Mouse (Mus musculus) intestine, embryonic 14.5 days (tissue): ENCODE results near the gene S100a7a. TPM values are rescaled to one million over a fixed set of nuclear protein-coding genes. Genes with fewer than 3 reads are reported as not detected.
A peak's percentile ranks its signal among the peaks of the same experiment; 100 is the strongest.

Experiments used
- ATAC-seq: fragments of 200-750 bp; cut with Nextera tagmentation; replicated peaks from 2 replicates; pipeline ENCODE4 v1.8.0; 2017; ENCODE audit warnings: low read depth, moderate number of reproducible peaks, moderate TSS enrichment, moderate library complexity; ENCODE audit not compliant: low FRiP score, low TSS enrichment
- DNase-seq: peaks from one replicate; pipeline ENCODE4 v3.0.0-alpha.2; 2018; ENCODE audit warnings: low spot score
- H3K27ac ChIP-seq: fragments of 300-500 bp; sonication (generic); 2 replicates; pipeline ENCODE4 v1.5.1; 2014; ENCODE audit warnings: low read depth, mild to moderate bottlenecking, control low read depth
- H3K27me3 ChIP-seq: fragments of 300-500 bp; sonication (generic); replicated peaks from 2 replicates; pipeline ENCODE4 v1.6.1; 2014; ENCODE audit warnings: low read length, control low read depth; ENCODE audit not compliant: control insufficient read depth, insufficient read depth
- H3K36me3 ChIP-seq: fragments of 300-500 bp; sonication (generic); 2 replicates; pipeline ENCODE4 v1.6.1; 2014; ENCODE audit warnings: low read length, control low read depth; ENCODE audit not compliant: control insufficient read depth, insufficient read depth
- H3K4me1 ChIP-seq: fragments of 300-500 bp; sonication (generic); replicated peaks from 2 replicates; pipeline ENCODE4 v1.6.1; 2014; ENCODE audit warnings: low read length, control low read depth, mixed read lengths; ENCODE audit not compliant: control insufficient read depth, insufficient read depth
- H3K4me2 ChIP-seq: fragments of 300-500 bp; sonication (generic); 2 replicates; pipeline ENCODE4 v1.6.1; 2014; ENCODE audit warnings: low read length
- H3K4me3 ChIP-seq: fragments of 300-500 bp; sonication (generic); 2 replicates; pipeline ENCODE4 v1.5.1; 2014; ENCODE audit warnings: low read depth, low read length, control low read depth, mixed read lengths
- H3K9ac ChIP-seq: fragments of 300-500 bp; sonication (generic); 2 replicates; pipeline ENCODE4 v1.6.1; 2014; ENCODE audit warnings: mild to moderate bottlenecking, low read length
- H3K9me3 ChIP-seq: fragments of 300-500 bp; sonication (generic); 2 replicates; pipeline ENCODE4 v1.6.1; 2016; ENCODE audit warnings: low read length, control low read depth; ENCODE audit not compliant: control insufficient read depth
- WGBS: fragments of 180-500 bp; shearing (Covaris S2); extraction: QIAGEN DNeasy Blood & Tissue Kit; methylation state at CpG from one replicate; pipeline ENCODE4 v1.1.7; 2014; 5-methylcytosine and 5-hydroxymethylcytosine counted together
- polyA plus RNA-seq: library from polyadenylated mRNA; unstranded; fragments of >200 nt; fragmentation: Nextera tagmentation; extraction: Ambion mirVana; gene quantifications from 2 replicates; pipeline ENCODE4 v1.2.1, GENCODE M21; 2014

Gene S100a7a
- 0.13 TPM in 1 of 2 replicates, not detected in the other for polyA plus RNA-seq

DNA sequence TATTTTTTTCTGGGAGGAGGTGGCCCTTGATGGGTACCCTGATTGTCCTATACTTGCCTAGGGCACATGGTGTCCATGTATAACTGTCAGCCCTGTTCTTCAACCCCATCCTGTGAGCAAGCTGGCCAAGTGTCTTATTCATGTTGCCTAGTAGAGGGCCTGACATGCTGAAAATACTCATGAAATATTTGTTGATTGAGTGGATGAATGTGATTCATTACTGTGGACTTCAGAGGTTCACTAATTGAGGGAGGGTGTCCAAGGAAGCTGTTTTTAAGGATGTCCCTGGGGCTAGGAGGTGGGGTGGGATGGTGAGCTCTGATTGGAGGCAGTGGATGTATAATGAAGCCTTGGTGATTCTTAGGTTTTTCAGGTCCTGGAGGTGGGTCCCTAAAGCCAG is at the start of gene S100a7a:
Gene S100a7a (plus strand): TSS at position 301 of the 400 bp plus-strand sequence.
- 0 out of 2 replicates have a peak, but pooled peaks cover 2% of the 10 kb centered on the region for H3K27me3 ChIP-seq
- no peak within 1 kb of the TSS for H3K9ac ChIP-seq
- DNase-seq, result no peak
- no peaks in the 10 kb centered on the region for H3K36me3 ChIP-seq
- no peak within 1 kb of the TSS for H3K27ac ChIP-seq
- ATAC-seq, result no peak
- H3K4me3 ChIP-seq, result no peak within 1 kb of the TSS
- no peaks in the 10 kb centered on the region for H3K9me3 ChIP-seq
- no peak within 1 kb of the TSS for H3K4me2 ChIP-seq
- H3K4me1 ChIP-seq, result no peaks in the 10 kb centered on the region

DNA sequence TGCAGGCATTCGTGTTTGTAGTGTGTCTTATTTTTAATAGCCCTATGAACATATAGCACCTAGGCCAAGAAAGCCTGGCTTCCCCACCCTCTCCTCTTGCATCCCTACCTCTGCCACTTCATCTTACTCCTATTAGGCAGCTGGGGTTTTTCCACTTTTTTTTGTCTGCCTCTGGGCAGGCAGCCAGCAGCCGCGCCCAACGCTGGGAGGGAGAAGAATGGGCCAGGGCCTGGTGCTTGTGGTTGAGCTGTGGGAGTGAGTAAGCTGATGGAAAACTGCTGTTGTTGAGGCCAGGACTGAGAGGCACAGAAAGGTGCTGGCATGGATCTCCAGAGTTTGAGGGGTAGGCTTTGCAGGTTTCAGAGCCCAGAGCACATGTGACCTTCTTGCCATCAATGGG is 49.4 kb upstream of the S100a7a start:
- peak; percentile 88 for DNase-seq

GRCm38 (mm10) chr3:90605049-90605448 is 48.8 kb upstream of the S100a7a start:
- DNase-seq, result no peak
- Histone ChIP-seq H3K4me2 (no peak overlapping the region), H3K27me3 (no peaks in the 10 kb centered on the region), H3K36me3 (no peaks in the 10 kb centered on the region), H3K9me3 (no peaks in the 10 kb centered on the region), H3K4me3 (no peak overlapping the region), H3K4me1 (peaks cover 23% of the 10 kb centered on the region), H3K27ac (peak overlapping the region; percentile 40), H3K9ac (no peak overlapping the region)
- no peak for ATAC-seq
- WGBS, result 84% methylated on average over 3 of the region's 3 CpGs

More for the DNA sequence above, 49.4 kb upstream of the S100a7a start:
- no peak overlapping the region for H3K9ac ChIP-seq
- peak overlapping the region; percentile 44 for H3K27ac ChIP-seq
- H3K4me2 ChIP-seq, result no peak overlapping the region
- H3K4me3 ChIP-seq, result no peak overlapping the region
- 28% methylated on average over 4 of the region's 4 CpGs for WGBS
- ATAC-seq, result peak; percentile 73
- peaks cover 23% of the 10 kb centered on the region for H3K4me1 ChIP-seq
- H3K36me3 ChIP-seq, result no peaks in the 10 kb centered on the region
- no peaks in the 10 kb centered on the region for H3K9me3 ChIP-seq
- H3K27me3 ChIP-seq, result no peaks in the 10 kb centered on the region

DNA sequence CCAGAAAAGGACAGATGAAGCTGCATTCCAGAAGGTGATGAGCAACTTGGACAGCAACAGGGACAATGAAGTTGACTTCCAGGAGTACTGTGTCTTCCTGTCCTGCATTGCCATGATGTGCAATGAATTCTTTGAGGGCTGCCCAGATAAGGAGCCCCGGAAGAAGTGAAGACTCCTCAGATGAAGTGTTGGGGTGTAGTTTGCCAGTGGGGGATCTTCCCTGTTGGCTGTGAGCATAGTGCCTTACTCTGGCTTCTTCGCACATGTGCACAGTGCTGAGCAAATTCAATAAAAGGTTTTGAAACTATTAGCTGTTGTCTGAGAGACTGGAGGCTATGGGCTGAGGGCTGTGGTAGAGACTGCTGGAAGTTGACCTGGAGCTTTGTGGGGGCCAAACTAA is 48.1 kb upstream of the S100a7a start:
- H3K36me3 ChIP-seq, result no peaks in the 10 kb centered on the region
- no peaks in the 10 kb centered on the region for H3K9me3 ChIP-seq
- no peak overlapping the region for H3K9ac ChIP-seq
- DNase-seq (no peak), ATAC-seq (no peak)
- WGBS, result 77% methylated on average over 2 of the region's 2 CpGs
- H3K27me3 ChIP-seq, result no peaks in the 10 kb centered on the region
- H3K4me2 ChIP-seq, result no peak overlapping the region
- peaks cover 23% of the 10 kb centered on the region for H3K4me1 ChIP-seq
- peak overlapping the region; percentile 39 for H3K27ac ChIP-seq
- H3K4me3 ChIP-seq, result no peak overlapping the region

DNA sequence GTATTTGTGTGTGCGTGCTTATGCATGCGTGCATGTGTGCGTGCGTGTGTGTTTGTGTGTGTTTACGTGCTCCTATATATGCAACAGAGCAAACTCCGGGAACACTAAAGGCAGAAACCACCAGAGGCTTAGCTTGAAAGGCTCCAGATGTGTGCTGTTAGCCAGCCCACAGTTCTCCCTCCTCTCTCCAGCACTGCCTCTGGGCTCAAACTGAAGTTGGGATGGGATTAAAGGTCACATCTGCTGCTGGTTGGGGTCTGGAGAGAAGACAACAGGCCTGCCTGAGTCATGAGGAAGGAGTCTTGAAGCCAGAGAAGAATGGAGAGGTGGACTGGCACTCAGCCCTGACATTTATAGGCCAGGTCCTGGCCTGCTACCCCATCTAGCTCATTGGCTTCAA is 47.6 kb upstream of the S100a7a start:
- Histone ChIP-seq H3K36me3 (no peaks in the 10 kb centered on the region), H3K4me1 (peaks cover 23% of the 10 kb centered on the region), H3K27ac (peak overlapping the region; percentile 39), H3K27me3 (no peaks in the 10 kb centered on the region), H3K9me3 (no peaks in the 10 kb centered on the region), H3K4me2 (no peak overlapping the region), H3K4me3 (no peak overlapping the region), H3K9ac (no peak overlapping the region)
- ATAC-seq (no peak), DNase-seq (no peak)
- 55% methylated on average over 6 of the region's 6 CpGs for WGBS

DNA sequence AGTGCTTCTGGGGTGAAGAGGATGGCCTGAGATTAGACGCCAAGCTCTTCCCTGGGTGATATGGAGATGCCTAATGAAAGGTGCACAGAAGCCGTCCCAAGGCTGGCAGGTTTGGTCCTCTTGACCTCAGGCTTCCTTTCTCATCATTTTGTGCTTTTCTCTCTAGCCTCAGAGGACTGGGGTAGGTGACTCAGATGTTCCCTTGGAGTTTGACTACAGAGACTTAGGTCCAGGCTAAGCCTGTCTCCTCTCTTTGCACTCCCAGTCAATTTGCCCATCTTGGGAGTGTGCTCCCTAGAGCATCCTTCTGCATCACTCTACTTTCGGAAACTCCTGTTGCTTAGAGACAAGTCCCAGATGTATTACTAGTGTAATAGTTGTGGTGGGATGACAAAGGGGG is 46.5 kb upstream of the S100a7a start:
- WGBS, result 85% methylated on average over 3 of the region's 3 CpGs
- Histone ChIP-seq H3K36me3 (no peaks in the 10 kb centered on the region), H3K4me2 (no peak overlapping the region), H3K9ac (no peak overlapping the region), H3K27ac (no peak overlapping the region), H3K27me3 (no peaks in the 10 kb centered on the region), H3K4me1 (peaks cover 23% of the 10 kb centered on the region), H3K4me3 (no peak overlapping the region), H3K9me3 (no peaks in the 10 kb centered on the region)
- ATAC-seq (no peak), DNase-seq (no peak)

- no peak within 1 kb of the TSS for H3K9ac ChIP-seq
- H3K36me3 ChIP-seq, result no peaks in the 10 kb centered on the region
- peaks cover 29% of the 10 kb centered on the region for H3K4me1 ChIP-seq
- 51% methylated on average over 3 of the region's 3 CpGs for WGBS
- no peaks in the 10 kb centered on the region for H3K27me3 ChIP-seq
- ATAC-seq (no peak), DNase-seq (no peak)
- no peak within 1 kb of the TSS for H3K4me2 ChIP-seq
- H3K9me3 ChIP-seq, result no peaks in the 10 kb centered on the region
- H3K4me3 ChIP-seq, result no peak within 1 kb of the TSS
- no peak within 1 kb of the TSS for H3K27ac ChIP-seq
These were observed 45.6 kb upstream of the S100a7a start, which contains the start of gene S100a5 for GRCm38 (mm10) chr3:90608223-90608622. Gene S100a5 (plus strand): TSS chr3:90608523.

- DNase-seq, result no peak
- Histone ChIP-seq H3K4me2 (no peak overlapping the region), H3K4me1 (peaks cover 28% of the 10 kb centered on the region), H3K27me3 (no peaks in the 10 kb centered on the region), H3K27ac (no peak overlapping the region), H3K9me3 (no peaks in the 10 kb centered on the region), H3K36me3 (no peaks in the 10 kb centered on the region), H3K9ac (no peak overlapping the region), H3K4me3 (no peak overlapping the region)
- no peak for ATAC-seq
These were observed 44.7 kb upstream of the S100a7a start for GRCm38 (mm10) chr3:90609102-90609501.

DNA sequence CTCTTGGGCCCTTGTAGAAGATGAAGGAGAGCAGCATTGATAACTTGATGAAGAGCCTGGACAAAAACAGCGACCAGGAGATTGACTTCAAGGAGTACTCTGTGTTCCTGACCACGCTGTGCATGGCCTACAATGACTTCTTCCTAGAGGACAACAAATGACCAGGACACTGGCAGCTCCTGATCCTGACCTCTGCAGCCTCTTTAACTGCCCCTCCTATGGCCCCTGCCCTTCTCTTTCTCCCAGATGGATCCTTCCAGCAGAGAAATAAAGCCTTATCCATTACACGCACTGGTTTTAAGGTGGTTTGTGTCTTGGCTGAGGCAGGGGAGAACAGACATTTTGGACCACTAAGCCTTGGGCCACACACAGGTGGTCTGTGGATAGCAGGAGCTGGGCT is 42.3 kb upstream of the S100a7a start:
- Histone ChIP-seq H3K4me3 (no peak overlapping the region), H3K9ac (no peak overlapping the region), H3K27me3 (no peaks in the 10 kb centered on the region), H3K4me1 (peaks cover 7% of the 10 kb centered on the region), H3K36me3 (no peaks in the 10 kb centered on the region), H3K4me2 (no peak overlapping the region), H3K27ac (no peak overlapping the region), H3K9me3 (no peaks in the 10 kb centered on the region)
- WGBS, result 89% methylated on average over 3 of the region's 3 CpGs
- ATAC-seq (no peak), DNase-seq (no peak)
